Mouse (Mus musculus) liver, embryonic 11.5 days (tissue): ENCODE measurements around the gene Cep295. TPM values are rescaled to one million over a fixed set of nuclear protein-coding genes. Genes with fewer than 3 reads are reported as not detected.
"Not testable (repeated sequence)": the region's sequence is repeated elsewhere in the genome, so short reads cannot be mapped to it uniquely, and the experiment has no call there.

Source experiments
- ATAC-seq: fragments of 200-750 bp; cut with Nextera tagmentation; replicated peaks from 2 replicates; pipeline ENCODE4 v1.8.0; 2017; ENCODE audit warnings: moderate number of reproducible peaks, mild to moderate bottlenecking, moderate TSS enrichment, moderate library complexity; ENCODE audit not compliant: low FRiP score
- DNase-seq: peaks from one replicate; pipeline ENCODE4 v3.0.0-alpha.2; 2017; ENCODE audit warnings: low spot score
- H3K27ac ChIP-seq: fragments of 300-500 bp; sonication (generic); 2 replicates; pipeline ENCODE4 v1.5.1; 2014; ENCODE audit warnings: mild to moderate bottlenecking, low read depth, low read length, control low read depth
- H3K27me3 ChIP-seq: fragments of 300-500 bp; sonication (generic); replicated peaks from 2 replicates; pipeline ENCODE4 v1.6.1; 2014; ENCODE audit warnings: low read length, mixed read lengths; ENCODE audit not compliant: control insufficient read depth, insufficient read depth
- H3K36me3 ChIP-seq: fragments of 300-500 bp; sonication (generic); 2 replicates; pipeline ENCODE4 v1.6.1; 2014; ENCODE audit warnings: mild to moderate bottlenecking, low read length, moderate library complexity, mixed read lengths; ENCODE audit not compliant: control insufficient read depth, insufficient read depth
- H3K4me1 ChIP-seq: fragments of 300-500 bp; sonication (generic); replicated peaks from 2 replicates; pipeline ENCODE4 v1.6.1; 2014; ENCODE audit warnings: low read length, mixed read lengths; ENCODE audit not compliant: control insufficient read depth, insufficient read depth
- H3K4me2 ChIP-seq: fragments of 300-500 bp; sonication (generic); 2 replicates; pipeline ENCODE4 v1.6.1; 2014; ENCODE audit warnings: mild to moderate bottlenecking, control low read depth, moderate library complexity
- H3K4me3 ChIP-seq: fragments of 300-500 bp; sonication (generic); 2 replicates; pipeline ENCODE4 v1.5.1; 2014; ENCODE audit warnings: low read depth, low read length, control low read depth
- H3K9ac ChIP-seq: fragments of 300-500 bp; sonication (generic); 2 replicates; pipeline ENCODE4 v1.6.1; 2014; ENCODE audit warnings: low read depth, low read length, control low read depth
- H3K9me3 ChIP-seq: fragments of 300-500 bp; sonication (generic); 2 replicates; pipeline ENCODE4 v1.6.1; 2016; ENCODE audit warnings: low read length, inconsistent platforms, mixed read lengths; ENCODE audit not compliant: control insufficient read depth
- whole genome bisulfite sequencing: fragments of 180-500 bp; shearing (Covaris S2); extraction: QIAGEN DNeasy Blood & Tissue Kit; methylation state at CpG from one replicate; pipeline ENCODE4 v1.1.7; 2014; 5-methylcytosine and 5-hydroxymethylcytosine counted together
- polyA plus RNA-seq: library from polyadenylated mRNA; unstranded; fragments of >200 nt; fragmentation: Nextera tagmentation; extraction: Ambion mirVana; gene quantifications from 2 replicates; pipeline ENCODE4 v1.2.1, GENCODE M21; 2014

The Cep295 gene
- polyA plus RNA-seq, 1 experiment from 2014 or later = 24.5 TPM

DNA sequence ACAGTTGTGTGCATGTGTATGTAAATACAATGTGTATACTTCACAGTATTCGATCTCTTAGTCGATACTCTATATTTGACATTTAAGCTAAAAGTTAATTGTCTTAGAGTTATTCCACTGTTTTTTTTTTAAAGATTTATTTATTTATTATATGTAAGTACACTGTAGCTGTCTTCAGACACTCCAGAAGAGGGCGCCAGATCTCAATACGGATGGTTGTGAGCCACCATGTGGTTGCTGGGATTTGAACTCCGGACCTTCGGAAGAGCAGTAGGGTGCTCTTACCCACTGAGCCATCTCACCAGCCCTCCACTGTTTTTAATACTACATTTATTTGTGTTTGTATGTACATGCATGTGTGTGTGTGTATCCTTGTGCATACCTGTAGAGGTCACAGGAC, 55.6 kb downstream of the Cep295 start:
- ATAC-seq, H3K4me3 ChIP-seq, H3K4me1 ChIP-seq, DNase-seq, H3K27ac ChIP-seq, H3K4me2 ChIP-seq, H3K36me3 ChIP-seq, H3K9ac ChIP-seq, H3K27me3 ChIP-seq, H3K9me3 ChIP-seq: not testable (repeated sequence)
- WGBS = 70% methylated on average over 6 of the region's 6 CpGs

DNA sequence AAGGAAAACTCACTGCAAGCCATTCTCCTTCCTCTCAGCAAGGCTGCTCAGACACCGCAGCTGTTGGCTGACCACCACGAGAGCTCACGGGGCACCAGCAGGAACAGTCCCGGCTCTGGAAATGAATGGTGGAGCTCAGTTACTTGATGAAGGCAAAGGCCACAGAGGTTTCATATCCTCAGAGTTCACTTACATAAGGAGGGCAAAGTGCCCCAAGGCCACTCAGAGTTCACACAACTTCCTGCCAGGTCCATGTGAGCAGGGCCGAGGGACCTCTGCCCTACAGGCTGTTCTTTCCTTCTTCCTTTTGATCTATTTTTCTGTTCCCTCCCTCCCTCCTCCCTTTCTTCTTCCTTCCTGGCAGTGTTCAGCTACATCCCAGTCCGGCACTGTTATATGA, 56.2 kb downstream of the Cep295 start:
- ATAC-seq (no peak), DNase-seq (no peak)
- no peaks in the 10 kb centered on the region for H3K27me3 ChIP-seq
- H3K4me1 ChIP-seq = no peaks in the 10 kb centered on the region; the same call in 1 of the 2 replicates
- H3K27ac ChIP-seq = peak overlapping the region; percentile 21
- H3K36me3 ChIP-seq = no peaks in the 10 kb centered on the region
- peak overlapping the region; percentile 3; the same call in 1 of the 2 replicates for H3K4me3 ChIP-seq
- no peak overlapping the region for H3K9ac ChIP-seq
- H3K4me2 ChIP-seq = peak overlapping the region; percentile 36; the same call in 1 of the 2 replicates
- H3K9me3 ChIP-seq = no peaks in the 10 kb centered on the region
- 46% methylated on average over 6 of the region's 6 CpGs for WGBS

DNA sequence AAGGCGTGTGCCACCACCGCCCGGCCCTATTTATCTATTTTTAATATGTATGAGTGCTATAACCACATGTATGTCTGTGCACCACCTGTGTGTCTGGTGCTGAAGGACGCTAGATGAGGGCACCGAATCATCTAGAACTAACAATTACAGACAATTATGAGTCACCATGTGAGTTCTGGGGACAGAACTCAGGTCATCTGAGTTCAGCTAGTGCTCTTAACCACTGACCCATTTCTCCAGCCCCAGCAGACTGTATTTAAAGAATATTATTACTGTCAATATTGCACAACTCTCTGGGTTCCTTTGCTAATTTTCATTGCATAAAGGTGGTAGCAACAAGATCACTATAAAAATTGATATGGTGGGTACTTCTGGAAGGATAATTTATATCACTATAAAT, 57.5 kb downstream of the Cep295 start:
- Histone ChIP-seq H3K4me3 (no peak overlapping the region), H3K4me2 (no peak overlapping the region), H3K9ac (no peak overlapping the region), H3K9me3 (no peaks in the 10 kb centered on the region), H3K4me1 (no peaks in the 10 kb centered on the region; the same call in 1 of the 2 replicates), H3K27ac (no peak overlapping the region), H3K27me3 (no peaks in the 10 kb centered on the region), H3K36me3 (no peaks in the 10 kb centered on the region)
- DNase-seq (no peak), ATAC-seq (no peak)
- 86% methylated on average over 5 of the region's 5 CpGs for WGBS

DNA sequence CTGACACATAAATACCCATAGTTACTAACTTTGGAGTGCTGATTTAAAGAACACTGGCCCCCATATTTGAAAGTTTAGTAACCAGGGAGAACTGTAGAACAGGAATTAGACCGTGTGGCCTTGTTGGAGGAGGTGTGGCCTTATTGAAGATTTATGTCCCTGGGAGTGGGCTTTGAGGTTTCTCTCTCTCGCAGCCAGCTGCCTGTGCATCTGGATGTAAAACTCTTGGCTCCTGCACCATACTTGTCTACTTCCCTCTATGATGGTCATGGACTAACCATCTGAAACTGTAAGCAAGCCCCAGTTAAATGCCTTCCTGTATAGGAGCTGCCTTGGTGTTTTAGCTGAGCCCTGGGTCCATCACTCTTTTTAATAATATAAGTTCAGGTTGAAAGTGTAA, 59.1 kb downstream of the Cep295 start:
- no peak overlapping the region for H3K27ac ChIP-seq
- DNase-seq = no peak
- H3K9ac ChIP-seq = no peak overlapping the region
- no peaks in the 10 kb centered on the region for H3K9me3 ChIP-seq
- H3K27me3 ChIP-seq = no peaks in the 10 kb centered on the region
- no peak for ATAC-seq
- H3K36me3 ChIP-seq = no peaks in the 10 kb centered on the region; the same call in 1 of the 2 replicates
- 46% methylated on average over 2 of the region's 2 CpGs for WGBS
- H3K4me2 ChIP-seq = no peak overlapping the region
- H3K4me1 ChIP-seq = no peaks in the 10 kb centered on the region
- no peak overlapping the region for H3K4me3 ChIP-seq

DNA sequence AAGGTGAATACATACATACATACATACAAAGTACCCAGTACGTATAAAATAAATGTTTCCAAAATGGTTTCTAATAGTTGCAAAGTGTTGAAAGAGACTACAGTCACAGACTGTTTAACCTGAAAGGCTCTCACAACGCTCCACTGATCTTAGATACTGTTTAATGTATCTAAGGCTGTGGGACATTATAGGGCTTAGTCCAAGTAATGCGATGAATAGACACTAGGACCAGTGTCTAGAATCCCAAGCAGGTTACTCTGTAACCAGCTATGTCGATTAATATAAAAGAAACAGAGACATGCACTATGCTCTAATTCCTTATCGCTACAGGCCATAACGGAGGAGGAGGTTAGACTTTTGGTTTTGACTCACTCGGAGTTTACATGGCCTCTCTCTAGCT, 60.5 kb downstream of the Cep295 start:
- no peak overlapping the region for H3K9ac ChIP-seq
- no peaks in the 10 kb centered on the region for H3K27me3 ChIP-seq
- H3K4me1 ChIP-seq = no peaks in the 10 kb centered on the region
- H3K9me3 ChIP-seq = no peaks in the 10 kb centered on the region
- WGBS = 89% methylated on average over 7 of the region's 7 CpGs
- no peak overlapping the region for H3K27ac ChIP-seq
- no peaks in the 10 kb centered on the region; the same call in 1 of the 2 replicates for H3K36me3 ChIP-seq
- DNase-seq (no peak), ATAC-seq (no peak)
- H3K4me3 ChIP-seq = no peak overlapping the region
- H3K4me2 ChIP-seq = no peak overlapping the region

DNA sequence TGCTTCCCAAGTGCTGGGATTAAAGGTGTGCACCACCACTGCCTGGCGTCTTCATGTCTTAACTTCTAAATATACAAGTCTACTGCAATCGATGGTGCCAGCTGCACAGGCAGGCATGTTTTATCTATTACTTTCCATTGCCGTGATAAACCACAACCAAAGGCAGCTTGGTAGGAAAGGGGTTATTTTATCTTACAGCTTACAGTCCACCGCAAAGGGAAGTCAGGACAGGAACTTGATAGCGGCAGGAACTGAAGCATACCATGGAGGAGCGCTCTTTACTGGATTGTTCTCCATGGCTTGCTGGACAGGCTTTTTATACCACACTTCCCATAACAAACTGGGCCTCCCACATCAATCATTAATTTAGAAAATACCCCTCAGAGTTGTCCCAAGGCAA, 68.3 kb downstream of the Cep295 start:
- no peaks in the 10 kb centered on the region; the same call in 1 of the 2 replicates for H3K36me3 ChIP-seq
- H3K4me3 ChIP-seq = no peak overlapping the region
- H3K9ac ChIP-seq = no peak overlapping the region
- no peak overlapping the region for H3K4me2 ChIP-seq
- H3K9me3 ChIP-seq = no peaks in the 10 kb centered on the region
- no peak overlapping the region for H3K27ac ChIP-seq
- peaks cover 8% of the 10 kb centered on the region for H3K4me1 ChIP-seq
- DNase-seq = no peak
- peak; percentile 86 for ATAC-seq
- WGBS = 30% methylated on average over 6 of the region's 6 CpGs
- no peaks in the 10 kb centered on the region for H3K27me3 ChIP-seq

DNA sequence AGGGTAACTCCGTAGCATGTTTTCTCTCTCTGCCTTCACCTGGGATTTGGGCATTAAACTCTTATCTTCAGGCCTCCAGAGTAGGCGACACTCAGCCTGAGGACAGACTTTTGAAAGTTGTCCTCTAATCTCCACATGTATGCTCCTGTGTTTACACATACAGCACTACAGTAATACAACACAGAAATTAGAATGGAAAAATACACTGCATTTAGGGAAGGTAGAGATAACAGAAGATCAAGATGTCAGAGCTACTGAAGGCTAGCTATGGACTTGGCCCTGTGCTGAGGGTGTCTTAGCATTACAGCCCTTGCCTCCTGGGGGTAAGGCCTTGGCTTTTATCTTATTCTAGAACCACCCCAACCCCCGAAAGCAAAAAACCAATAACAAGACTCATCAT, 69.2 kb downstream of the Cep295 start:
- WGBS = 58% methylated on average over 3 of the region's 3 CpGs

DNA sequence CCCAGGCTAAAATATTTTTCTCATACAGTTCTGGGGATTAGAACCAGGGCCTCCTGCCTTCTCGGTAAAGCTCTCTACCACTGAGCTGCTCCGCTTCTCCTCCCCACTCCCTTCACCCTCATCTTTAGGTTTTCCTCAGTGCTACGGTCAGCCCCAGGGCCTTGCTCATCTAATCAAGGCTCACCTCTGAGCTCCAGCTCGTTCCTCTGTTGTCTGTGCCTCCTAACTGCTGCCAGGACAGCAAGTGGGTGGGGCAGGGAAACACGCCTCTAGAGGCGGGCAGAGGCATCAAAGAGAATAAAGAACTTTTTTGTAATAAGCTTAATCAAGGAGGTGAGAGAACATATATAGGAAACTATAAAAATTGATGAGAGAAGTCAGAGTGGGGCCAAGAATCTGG, 69.7 kb downstream of the Cep295 start:
- Histone ChIP-seq H3K27me3 (no peaks in the 10 kb centered on the region), H3K9ac (no peak overlapping the region), H3K9me3 (no peaks in the 10 kb centered on the region), H3K27ac (no peak overlapping the region), H3K4me1 (peaks cover 8% of the 10 kb centered on the region), H3K4me3 (no peak overlapping the region), H3K36me3 (no peaks in the 10 kb centered on the region), H3K4me2 (no peak overlapping the region)
- DNase-seq = no peak
- no peak for ATAC-seq
- 54% methylated on average over 6 of the region's 6 CpGs for WGBS

More for the DNA sequence above, 69.2 kb downstream of the Cep295 start:
- no peak overlapping the region for H3K27ac ChIP-seq
- no peaks in the 10 kb centered on the region for H3K9me3 ChIP-seq
- H3K4me2 ChIP-seq = no peak overlapping the region
- peaks cover 8% of the 10 kb centered on the region for H3K4me1 ChIP-seq
- H3K36me3 ChIP-seq = no peaks in the 10 kb centered on the region
- DNase-seq = no peak
- H3K4me3 ChIP-seq = no peak overlapping the region
- ATAC-seq = no peak
- no peaks in the 10 kb centered on the region for H3K27me3 ChIP-seq
- H3K9ac ChIP-seq = no peak overlapping the region

DNA sequence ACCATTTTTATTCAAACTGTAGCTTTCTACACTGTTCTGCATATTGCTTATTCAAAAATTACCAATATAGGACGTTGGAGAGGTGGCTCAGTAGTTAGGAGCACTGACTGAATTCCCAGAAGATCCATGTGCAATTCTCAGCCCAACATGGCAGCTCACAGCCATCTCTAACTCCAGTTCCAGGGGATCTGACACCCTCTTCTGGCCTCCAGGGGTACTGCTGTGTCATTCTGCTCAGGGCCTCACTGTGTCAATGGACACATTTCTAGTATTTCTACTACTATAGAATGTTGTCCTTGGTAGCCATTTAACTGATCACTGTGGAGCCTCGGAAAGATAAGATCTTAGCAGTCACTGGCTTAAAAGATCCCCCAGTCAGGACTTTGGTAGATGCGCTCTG, 72.1 kb downstream of the Cep295 start:
- Histone ChIP-seq H3K36me3 (no peaks in the 10 kb centered on the region), H3K4me1 (peaks cover 11% of the 10 kb centered on the region), H3K27ac (no peak overlapping the region), H3K4me3 (no peak overlapping the region), H3K9me3 (no peaks in the 10 kb centered on the region), H3K27me3 (no peaks in the 10 kb centered on the region), H3K4me2 (no peak overlapping the region), H3K9ac (no peak overlapping the region)
- no peak for ATAC-seq
- no peak for DNase-seq
- WGBS = 57% methylated on average over 3 of the region's 3 CpGs
